Mouse (Mus musculus) forebrain, embryonic 10.5 days (tissue): ENCODE measurements around the gene Arntl2. TPM values are rescaled to one million over a fixed set of nuclear protein-coding genes. Genes with fewer than 3 reads are reported as not detected.
"Not testable (repeated sequence)": the region's sequence is repeated elsewhere in the genome, so short reads cannot be mapped to it uniquely, and the experiment has no call there.

Source experiments
- DNase-seq: peaks from one replicate; pipeline ENCODE4 v3.0.0-alpha.2; 2017; ENCODE audit warnings: low spot score; ENCODE audit errors: extremely low spot score
- H3K27ac ChIP-seq: fragments of 300-500 bp; sonication (generic); 2 replicates; pipeline ENCODE4 v1.5.1; 2016; ENCODE audit warnings: mild to moderate bottlenecking
- H3K27me3 ChIP-seq: fragments of 300-500 bp; sonication (generic); 2 replicates; pipeline ENCODE4 v1.6.1; 2016; ENCODE audit warnings: mild to moderate bottlenecking; ENCODE audit not compliant: poor library complexity, severe bottlenecking
- H3K36me3 ChIP-seq: fragments of 300-500 bp; sonication (generic); replicated peaks from 2 replicates; pipeline ENCODE4 v1.6.1; 2016; ENCODE audit warnings: mild to moderate bottlenecking, moderate library complexity
- H3K4me1 ChIP-seq: fragments of 300-500 bp; sonication (generic); 2 replicates; pipeline ENCODE4 v1.6.1; 2016
- H3K4me3 ChIP-seq: fragments of 300-500 bp; sonication (generic); 2 replicates; pipeline ENCODE4 v1.5.1; 2016; ENCODE audit warnings: mild to moderate bottlenecking, moderate library complexity
- H3K9me3 ChIP-seq: fragments of 300-500 bp; sonication (generic); 2 replicates; pipeline ENCODE4 v1.6.1; 2016; ENCODE audit warnings: mild to moderate bottlenecking, moderate library complexity
- WGBS: fragments of 180-500 bp; shearing (Covaris S2); methylation state at CpG from one replicate; pipeline ENCODE4 v1.1.7; 2016; 5-methylcytosine and 5-hydroxymethylcytosine counted together
- polyA plus RNA-seq: library from polyadenylated mRNA; unstranded; fragments of >200 nt; fragmentation: Nextera tagmentation; extraction: Ambion mirVana; gene quantifications from 2 replicates; pipeline ENCODE4 v1.2.1, GENCODE M21; 2016

The Arntl2 gene
- polyA plus RNA-seq, 1 experiment from 2014 or later: 1.4 TPM

GRCm38 (mm10) chr6:146838863-146839262 lies 43.0 kb downstream of the Arntl2 start:
- Histone ChIP-seq H3K4me1 (peaks cover 11% of the 10 kb centered on the region), H3K36me3 (no peaks in the 10 kb centered on the region), H3K27ac (no peak overlapping the region), H3K27me3 (no peaks in the 10 kb centered on the region), H3K9me3 (no peaks in the 10 kb centered on the region), H3K4me3 (no peak overlapping the region)
- WGBS: 89% methylated on average over 4 of the region's 4 CpGs
- no peak for DNase-seq

GRCm38 (mm10) chr6:146844867-146845266 lies 49.0 kb downstream of the Arntl2 start:
- no peak overlapping the region for H3K4me3 ChIP-seq
- no peak for DNase-seq
- no peaks in the 10 kb centered on the region for H3K27me3 ChIP-seq
- no peaks in the 10 kb centered on the region for H3K9me3 ChIP-seq
- H3K36me3 ChIP-seq: no peaks in the 10 kb centered on the region
- WGBS: 91% methylated on average over 6 of the region's 6 CpGs
- H3K27ac ChIP-seq: no peak overlapping the region
- H3K4me1 ChIP-seq: peaks cover 8% of the 10 kb centered on the region; the same call in 1 of the 2 replicates

GRCm38 (mm10) chr6:146845347-146845746 lies 49.5 kb downstream of the Arntl2 start:
- H3K27ac ChIP-seq: no peak overlapping the region
- 79% methylated on average over 5 of the region's 5 CpGs for WGBS

GRCm38 (mm10) chr6:146845961-146846750 lies 50.3 kb downstream of the Arntl2 start:
- Histone ChIP-seq H3K4me3 (no peak overlapping the region), H3K36me3 (no peaks in the 10 kb centered on the region), H3K27me3 (no peaks in the 10 kb centered on the region), H3K27ac (no peak overlapping the region), H3K4me1 (peaks cover 11% of the 10 kb centered on the region; the same call in 1 of the 2 replicates), H3K9me3 (no peaks in the 10 kb centered on the region)
- DNase-seq: no peak
- WGBS: 90% methylated on average over 15 of the region's 15 CpGs

More at GRCm38 (mm10) chr6:146845347-146845746, 49.5 kb downstream of the Arntl2 start:
- H3K9me3 ChIP-seq: no peaks in the 10 kb centered on the region
- no peak for DNase-seq
- H3K27me3 ChIP-seq: no peaks in the 10 kb centered on the region
- H3K4me3 ChIP-seq: no peak overlapping the region
- no peaks in the 10 kb centered on the region for H3K36me3 ChIP-seq
- peaks cover 11% of the 10 kb centered on the region; the same call in 1 of the 2 replicates for H3K4me1 ChIP-seq

GRCm38 (mm10) chr6:146847402-146847801 lies 51.5 kb downstream of the Arntl2 start:
- WGBS: 83% methylated on average over 3 of the region's 3 CpGs
- H3K9me3 ChIP-seq: no peaks in the 10 kb centered on the region

GRCm38 (mm10) chr6:146848281-146848680 lies 52.4 kb downstream of the Arntl2 start:
- Histone ChIP-seq H3K27ac (no peak overlapping the region), H3K9me3 (no peaks in the 10 kb centered on the region), H3K4me3 (no peak overlapping the region), H3K36me3 (no peaks in the 10 kb centered on the region), H3K4me1 (peaks cover 6% of the 10 kb centered on the region; the same call in 1 of the 2 replicates), H3K27me3 (no peaks in the 10 kb centered on the region)
- DNase-seq: no peak
- 96% methylated on average over 3 of the region's 3 CpGs for WGBS

More at GRCm38 (mm10) chr6:146847402-146847801, 51.5 kb downstream of the Arntl2 start:
- Histone ChIP-seq H3K36me3 (no peaks in the 10 kb centered on the region), H3K4me1 (peaks cover 10% of the 10 kb centered on the region; the same call in 1 of the 2 replicates), H3K27me3 (no peaks in the 10 kb centered on the region), H3K27ac (no peak overlapping the region), H3K4me3 (no peak overlapping the region)
- no peak for DNase-seq

GRCm38 (mm10) chr6:146850050-146850449 lies 54.2 kb downstream of the Arntl2 start, which contains the start of gene Smco2:
TSS of gene Smco2 (plus strand) at chr6:146850104.
- Histone ChIP-seq H3K9me3 (peaks cover under 1% of the 10 kb centered on the region; the same call in 1 of the 2 replicates), H3K27me3 (no peaks in the 10 kb centered on the region), H3K4me1 (peaks cover 6% of the 10 kb centered on the region; the same call in 1 of the 2 replicates), H3K4me3 (no peak within 1 kb of the TSS), H3K36me3 (no peaks in the 10 kb centered on the region), H3K27ac (no peak within 1 kb of the TSS)
- 80% methylated on average over 4 of the region's 4 CpGs for WGBS
- DNase-seq: no peak

- H3K4me3 ChIP-seq: no peak overlapping the region
- no peak overlapping the region for H3K27ac ChIP-seq
- no peaks in the 10 kb centered on the region for H3K36me3 ChIP-seq
- H3K4me1 ChIP-seq: peaks cover 6% of the 10 kb centered on the region; the same call in 1 of the 2 replicates
- no peak for DNase-seq
- peaks cover 3% of the 10 kb centered on the region; the same call in 1 of the 2 replicates for H3K9me3 ChIP-seq
- no peaks in the 10 kb centered on the region for H3K27me3 ChIP-seq
- WGBS: 89% methylated on average over 3 of the region's 3 CpGs
Measured at GRCm38 (mm10) chr6:146851916-146852315, 56.1 kb downstream of the Arntl2 start.

GRCm38 (mm10) chr6:146852739-146853138 lies 56.9 kb downstream of the Arntl2 start:
- no peaks in the 10 kb centered on the region for H3K36me3 ChIP-seq
- H3K27me3 ChIP-seq: no peaks in the 10 kb centered on the region
- DNase-seq: no peak
- no peak overlapping the region for H3K4me3 ChIP-seq
- WGBS: 87% methylated on average over 4 of the region's 4 CpGs
- peaks cover 6% of the 10 kb centered on the region; the same call in 1 of the 2 replicates for H3K4me1 ChIP-seq
- H3K9me3 ChIP-seq: peaks cover 3% of the 10 kb centered on the region; the same call in 1 of the 2 replicates
- H3K27ac ChIP-seq: no peak overlapping the region

GRCm38 (mm10) chr6:146855185-146855584 lies 59.3 kb downstream of the Arntl2 start:
- no peak overlapping the region for H3K27ac ChIP-seq
- H3K4me1 ChIP-seq: no peaks in the 10 kb centered on the region
- WGBS: 96% methylated on average over 9 of the region's 9 CpGs
- no peaks in the 10 kb centered on the region for H3K36me3 ChIP-seq
- no peaks in the 10 kb centered on the region for H3K27me3 ChIP-seq
- no peak for DNase-seq
- H3K9me3 ChIP-seq: peaks cover 3% of the 10 kb centered on the region; the same call in 1 of the 2 replicates
- no peak overlapping the region for H3K4me3 ChIP-seq

- Histone ChIP-seq H3K4me1 (no peaks in the 10 kb centered on the region), H3K27ac (no peak overlapping the region), H3K27me3 (no peaks in the 10 kb centered on the region), H3K9me3 (peaks cover 3% of the 10 kb centered on the region; the same call in 1 of the 2 replicates), H3K36me3 (no peaks in the 10 kb centered on the region), H3K4me3 (no peak overlapping the region)
- DNase-seq: no peak
- 92% methylated on average over 2 of the region's 2 CpGs for WGBS
Measured at GRCm38 (mm10) chr6:146857386-146857785, 61.5 kb downstream of the Arntl2 start.

- no peaks in the 10 kb centered on the region for H3K36me3 ChIP-seq
- 84% methylated on average over 2 of the region's 2 CpGs for WGBS
- H3K4me3 ChIP-seq: no peak overlapping the region
- no peaks in the 10 kb centered on the region for H3K9me3 ChIP-seq
- no peaks in the 10 kb centered on the region for H3K4me1 ChIP-seq
- no peaks in the 10 kb centered on the region for H3K27me3 ChIP-seq
- no peak overlapping the region for H3K27ac ChIP-seq
- DNase-seq: no peak
Measured at GRCm38 (mm10) chr6:146863154-146863553, 67.3 kb downstream of the Arntl2 start.

- H3K27me3 ChIP-seq, H3K4me3 ChIP-seq, DNase-seq, H3K36me3 ChIP-seq, H3K27ac ChIP-seq, H3K9me3 ChIP-seq, H3K4me1 ChIP-seq: not testable (repeated sequence)
- 68% methylated on average over 5 of the region's 5 CpGs for WGBS
Measured at GRCm38 (mm10) chr6:146864370-146864769, 68.5 kb downstream of the Arntl2 start.
